ENCODE assay signal across 10 mouse cellular contexts in genomic region chr13:96375519-96375918, GRCm38 (mm10). TPM values are rescaled to one million over a fixed set of nuclear protein-coding genes. Genes with fewer than 3 reads are reported as not detected.
DNase-seq lines count a peak whose midpoint lies in the region; ATAC-seq and TF ChIP-seq lines count a peak whose summit lies in the region.
"Had no signal": no experiment of that assay in that cellular context is flagged by ENCODE, and none has a peak within 500 bp of the region (broad histone marks: within the 10 kb centered on the region; RNA-seq: fewer than 3 reads in every experiment).

No protein-coding gene starts in this region.

- no peak overlapping the region for H3K9ac ChIP-seq in forebrain, embryonic 14.5 days (ENCODE audit: low read length)
- H3K9ac ChIP-seq in forebrain, embryonic 11.5 days (ENCODE audit: low read length), result no peak overlapping the region
- H3K9ac ChIP-seq in liver, postnatal 0 days (replicated peaks), result no peak overlapping the region
- H3K9ac ChIP-seq: embryonic facial prominence, embryonic 13.5 days; midbrain, embryonic 12.5 days had no signal

- H3K27me3 ChIP-seq in forebrain, embryonic 14.5 days (replicated peaks; ENCODE audit: control insufficient read depth, insufficient read depth, low read length), result no peaks in the 10 kb centered on the region
- no peaks in the 10 kb centered on the region for H3K27me3 ChIP-seq in forebrain, embryonic 11.5 days (ENCODE audit: control insufficient read depth, insufficient read depth, low read length)
- H3K27me3 ChIP-seq in liver, postnatal 0 days (ENCODE audit: insufficient read depth, low read length), result no peaks in the 10 kb centered on the region
- H3K27me3 ChIP-seq: embryonic facial prominence, embryonic 13.5 days; midbrain, embryonic 12.5 days had no signal

- H3K4me3 ChIP-seq in forebrain, embryonic 14.5 days (ENCODE audit: low read depth, low read length), result no peak overlapping the region
- no peak overlapping the region for H3K4me3 ChIP-seq in forebrain, embryonic 11.5 days (ENCODE audit: low read depth, low read length)
- no peak overlapping the region for H3K4me3 ChIP-seq in liver, postnatal 0 days (ENCODE audit: low read depth, low read length)
- H3K4me3 ChIP-seq: embryonic facial prominence, embryonic 13.5 days; midbrain, embryonic 12.5 days had no signal

- no peak for ATAC-seq in forebrain, embryonic 14.5 days
- ATAC-seq in forebrain, embryonic 11.5 days (replicated peaks; ENCODE audit: low FRiP score), result no peak
- ATAC-seq in liver, postnatal 0 days, result no peak

- H3K4me1 ChIP-seq in forebrain, embryonic 14.5 days (ENCODE audit: control insufficient read depth, insufficient read depth, low read length), result no peaks in the 10 kb centered on the region
- no peaks in the 10 kb centered on the region for H3K4me1 ChIP-seq in forebrain, embryonic 11.5 days (replicated peaks; ENCODE audit: control insufficient read depth, insufficient read depth, low read length)
- no peaks in the 10 kb centered on the region for H3K4me1 ChIP-seq in liver, postnatal 0 days (ENCODE audit: insufficient read depth)
- H3K4me1 ChIP-seq: embryonic facial prominence, embryonic 13.5 days; midbrain, embryonic 12.5 days had no signal

- no peak for TF ChIP-seq EP300 in liver, postnatal 0 days (IDR thresholded peaks at IDR 0.05; ENCODE audit: low read depth)

- no peak overlapping the region for H3K4me2 ChIP-seq in forebrain, embryonic 14.5 days (ENCODE audit: low read length)
- no peak overlapping the region for H3K4me2 ChIP-seq in forebrain, embryonic 11.5 days (ENCODE audit: low read depth, low read length, severe bottlenecking)
- H3K4me2 ChIP-seq in liver, postnatal 0 days (ENCODE audit: low read depth, low read length), result no peak overlapping the region
- H3K4me2 ChIP-seq: embryonic facial prominence, embryonic 13.5 days; midbrain, embryonic 12.5 days had no signal

- WGBS in forebrain, embryonic 14.5 days, result 6% methylated on average over 2 of the region's 2 CpGs
- 6% methylated on average over 2 of the region's 2 CpGs for WGBS in forebrain, embryonic 11.5 days
- WGBS in liver, postnatal 0 days (ENCODE audit: insufficient replicate concordance), result 4% methylated on average over 2 of the region's 2 CpGs

- DNase-seq in forebrain, embryonic 14.5 days (ENCODE audit: low spot score), result peak; percentile 8
- DNase-seq in forebrain, embryonic 11.5 days (ENCODE audit: low spot score), result no peak
- DNase-seq in liver, postnatal 0 days, result no peak
- no peak for DNase-seq in liver
- DNase-seq in ZHBTc4 (ENCODE audit: low read depth, low spot score), result peak; percentile 61
- peak; percentile 31 for DNase-seq in induced T-regulatory cell, adult 2 months (ENCODE audit: low read depth)
- no peak for DNase-seq in lung, postnatal 4 days
- DNase-seq in cerebellum, adult 11-12 months, result no peak

- TF ChIP-seq CTCF in liver, postnatal 0 days (IDR thresholded peaks at IDR 0.05; ENCODE audit: low read depth), result peak; percentile 37

- H3K27ac ChIP-seq in forebrain, embryonic 14.5 days (ENCODE audit: low read depth, low read length), result no peak overlapping the region
- no peak overlapping the region for H3K27ac ChIP-seq in forebrain, embryonic 11.5 days (ENCODE audit: low read depth, low read length)
- no peak overlapping the region for H3K27ac ChIP-seq in liver, postnatal 0 days (ENCODE audit: low read depth)
- H3K27ac ChIP-seq: embryonic facial prominence, embryonic 13.5 days; midbrain, embryonic 12.5 days had no signal

- H3K9me3 ChIP-seq in forebrain, embryonic 14.5 days (replicated peaks; ENCODE audit: control insufficient read depth, low read length), result no peaks in the 10 kb centered on the region
- H3K9me3 ChIP-seq in forebrain, embryonic 11.5 days (ENCODE audit: control insufficient read depth, low read length), result no peaks in the 10 kb centered on the region
- no peaks in the 10 kb centered on the region for H3K9me3 ChIP-seq in liver, postnatal 0 days (ENCODE audit: low read length)
- H3K9me3 ChIP-seq: embryonic facial prominence, embryonic 13.5 days; midbrain, embryonic 12.5 days had no signal

- H3K36me3 ChIP-seq in forebrain, embryonic 14.5 days (ENCODE audit: control insufficient read depth, insufficient read depth, low read length), result no peaks in the 10 kb centered on the region
- no peaks in the 10 kb centered on the region for H3K36me3 ChIP-seq in forebrain, embryonic 11.5 days (ENCODE audit: control insufficient read depth, insufficient read depth, low read length)
- no peaks in the 10 kb centered on the region for H3K36me3 ChIP-seq in liver, postnatal 0 days (replicated peaks; ENCODE audit: insufficient read depth, low read length)
- H3K36me3 ChIP-seq: embryonic facial prominence, embryonic 13.5 days; midbrain, embryonic 12.5 days had no signal

RNA-seq across cellular contexts. Expression of gene Poc5, which starts 12.6 kb away (rescaled TPM):
- 28.0 and 35.3 TPM in 2 replicates for polyA plus RNA-seq in forebrain, embryonic 14.5 days (2014; fragmentation: Nextera tagmentation; extraction: Ambion mirVana)
- polyA plus RNA-seq in forebrain, embryonic 11.5 days (2014; fragmentation: Nextera tagmentation; extraction: Ambion mirVana), result 25.8 and 27.3 TPM in 2 replicates
- 3.7 and 4.2 TPM in 2 replicates for polyA plus RNA-seq in liver, postnatal 0 days (2015; fragmentation: Nextera tagmentation; extraction: Ambion mirVana)

Comparison
In these comparisons a context has a peak if more than half of its experiments do, and no peak if none do; other contexts are left out.
1. DNase-seq: peak in forebrain, embryonic 14.5 days (single experiment), ZHBTc4 (single experiment) and induced T-regulatory cell, adult 2 months (single experiment); none in forebrain, embryonic 11.5 days (single experiment), liver, postnatal 0 days (single experiment), liver (single experiment), lung, postnatal 4 days (0 of 2) and cerebellum, adult 11-12 months (single experiment).